Mouse (Mus musculus): ENCODE data around the gene Oxct2b. TPM values are rescaled to one million over a fixed set of nuclear protein-coding genes. Genes with fewer than 3 reads are reported as not detected.
A peak's percentile ranks its signal among the peaks of the same experiment; 100 is the strongest.
"Not testable (repeated sequence)": the region's sequence is repeated elsewhere in the genome, so short reads cannot be mapped to it uniquely, and the experiment has no call there.

Gene Oxct2b
- polyA plus RNA-seq, 1 experiment from 2014 or later, result 0.25 TPM

GRCm38 (mm10) chr4:123126626-123127025 lies 10.6 kb downstream of the Oxct2b start:
- no peak for ATAC-seq (replicated peaks)
- Histone ChIP-seq H3K27me3 (replicated peaks) (no peaks in the 10 kb centered on the region), H3K4me2 (no peak overlapping the region), H3K4me3 (no peak overlapping the region), H3K36me3 (replicated peaks) (peaks cover 33% of the 10 kb centered on the region; the same call in 1 of the 2 replicates), H3K27ac (no peak overlapping the region), H3K4me1 (no peaks in the 10 kb centered on the region), H3K9me3 (no peaks in the 10 kb centered on the region), H3K9ac (no peak overlapping the region)
- WGBS, result 95% methylated on average over 7 of the region's 7 CpGs

- Histone ChIP-seq H3K4me1 (no peaks in the 10 kb centered on the region), H3K4me3 (no peak overlapping the region), H3K27me3 (replicated peaks) (no peaks in the 10 kb centered on the region), H3K27ac (no peak overlapping the region), H3K36me3 (replicated peaks) (peaks cover 33% of the 10 kb centered on the region; the same call in 1 of the 2 replicates), H3K9ac (no peak overlapping the region), H3K4me2 (no peak overlapping the region), H3K9me3 (no peaks in the 10 kb centered on the region)
- ATAC-seq (replicated peaks), result no peak
- WGBS, result 92% methylated on average over 4 of the region's 4 CpGs
These were observed 11.0 kb downstream of the Oxct2b start for GRCm38 (mm10) chr4:123127051-123127450.

- Histone ChIP-seq H3K9ac (no peak overlapping the region), H3K4me2 (no peak overlapping the region), H3K4me1 (peaks cover 17% of the 10 kb centered on the region), H3K36me3 (replicated peaks) (peaks cover 12% of the 10 kb centered on the region), H3K9me3 (no peaks in the 10 kb centered on the region), H3K27me3 (replicated peaks) (no peaks in the 10 kb centered on the region), H3K27ac (no peak overlapping the region), H3K4me3 (no peak overlapping the region)
- WGBS, result 89% methylated on average over 3 of the region's 3 CpGs
- no peak for ATAC-seq (replicated peaks)
These were observed 21.5 kb downstream of the Oxct2b start for GRCm38 (mm10) chr4:123137551-123137950.

- peak within 1 kb of the TSS; percentile 55 for H3K4me3 ChIP-seq
- WGBS, result under 1% methylated on average over 34 of the region's 34 CpGs
- peaks cover 4% of the 10 kb centered on the region; the same call in 1 of the 2 replicates for H3K27me3 ChIP-seq (replicated peaks)
- H3K4me1 ChIP-seq, result peaks cover 17% of the 10 kb centered on the region
- peak within 1 kb of the TSS; percentile 64 for H3K4me2 ChIP-seq
- peaks cover 8% of the 10 kb centered on the region; the same call in 1 of the 2 replicates for H3K36me3 ChIP-seq (replicated peaks)
- H3K27ac ChIP-seq, result peak within 1 kb of the TSS; percentile 77
- no peaks in the 10 kb centered on the region for H3K9me3 ChIP-seq
- H3K9ac ChIP-seq, result peak within 1 kb of the TSS; percentile 36
- peak; percentile 97 for ATAC-seq (replicated peaks)
These were observed 23.6 kb downstream of the Oxct2b start, which contains the start of gene Ppie for GRCm38 (mm10) chr4:123139513-123140154. Gene Ppie, minus strand, starts transcription at chr4:123139951.

GRCm38 (mm10) chr4:123147446-123148150 lies 31.5 kb downstream of the Oxct2b start:
- Histone ChIP-seq H3K9ac (no peak overlapping the region), H3K36me3 (replicated peaks) (no peaks in the 10 kb centered on the region), H3K27me3 (replicated peaks) (peaks cover 4% of the 10 kb centered on the region; the same call in 1 of the 2 replicates), H3K9me3 (no peaks in the 10 kb centered on the region), H3K27ac (no peak overlapping the region), H3K4me3 (no peak overlapping the region), H3K4me2 (no peak overlapping the region), H3K4me1 (no peaks in the 10 kb centered on the region)
- ATAC-seq (replicated peaks), result no peak
- 78% methylated on average over 5 of the region's 5 CpGs for WGBS

GRCm38 (mm10) chr4:123152003-123152402 lies 35.9 kb downstream of the Oxct2b start:
- H3K27ac ChIP-seq, result no peak overlapping the region
- WGBS, result 80% methylated on average over 4 of the region's 4 CpGs
- no peaks in the 10 kb centered on the region for H3K36me3 ChIP-seq (replicated peaks)
- H3K4me3 ChIP-seq, result no peak overlapping the region
- ATAC-seq (replicated peaks), result no peak
- no peak overlapping the region for H3K9ac ChIP-seq
- no peaks in the 10 kb centered on the region; the same call in 1 of the 2 replicates for H3K27me3 ChIP-seq (replicated peaks)
- H3K9me3 ChIP-seq, result no peaks in the 10 kb centered on the region
- H3K4me1 ChIP-seq, result no peaks in the 10 kb centered on the region
- no peak overlapping the region for H3K4me2 ChIP-seq

GRCm38 (mm10) chr4:123152976-123153375 lies 36.9 kb downstream of the Oxct2b start:
- Histone ChIP-seq H3K9ac (no peak overlapping the region), H3K4me3 (no peak overlapping the region), H3K4me2 (no peak overlapping the region), H3K9me3 (no peaks in the 10 kb centered on the region), H3K27me3 (replicated peaks) (no peaks in the 10 kb centered on the region; the same call in 1 of the 2 replicates), H3K27ac (no peak overlapping the region), H3K4me1 (no peaks in the 10 kb centered on the region), H3K36me3 (replicated peaks) (no peaks in the 10 kb centered on the region)
- no peak for ATAC-seq (replicated peaks)
- WGBS, result 45% methylated on average over 5 of the region's 5 CpGs

GRCm38 (mm10) chr4:123155004-123155403 lies 38.9 kb downstream of the Oxct2b start:
- Histone ChIP-seq H3K9ac (no peak overlapping the region), H3K4me2 (no peak overlapping the region), H3K9me3 (no peaks in the 10 kb centered on the region), H3K4me3 (no peak overlapping the region), H3K4me1 (no peaks in the 10 kb centered on the region), H3K36me3 (replicated peaks) (no peaks in the 10 kb centered on the region), H3K27ac (no peak overlapping the region), H3K27me3 (replicated peaks) (no peaks in the 10 kb centered on the region; the same call in 1 of the 2 replicates)
- ATAC-seq (replicated peaks), result peak; percentile 56; the same call in 1 of the 2 replicates
- 30% methylated on average over 4 of the region's 4 CpGs for WGBS

- H3K4me1 ChIP-seq, result no peaks in the 10 kb centered on the region
- no peak for ATAC-seq (replicated peaks)
- H3K9me3 ChIP-seq, result no peaks in the 10 kb centered on the region
- H3K4me2 ChIP-seq, result no peak overlapping the region
- H3K9ac ChIP-seq, result no peak overlapping the region
- no peak overlapping the region for H3K27ac ChIP-seq
- WGBS, result 59% methylated on average over 2 of the region's 2 CpGs
- no peaks in the 10 kb centered on the region for H3K36me3 ChIP-seq (replicated peaks)
- H3K27me3 ChIP-seq (replicated peaks), result no peaks in the 10 kb centered on the region; the same call in 1 of the 2 replicates
- H3K4me3 ChIP-seq, result no peak overlapping the region
These were observed 39.4 kb downstream of the Oxct2b start for GRCm38 (mm10) chr4:123155427-123155826.

- Histone ChIP-seq H3K9me3 (no peaks in the 10 kb centered on the region), H3K9ac (no peak overlapping the region), H3K27ac (no peak overlapping the region), H3K27me3 (replicated peaks) (no peaks in the 10 kb centered on the region; the same call in 1 of the 2 replicates), H3K36me3 (replicated peaks) (no peaks in the 10 kb centered on the region), H3K4me2 (no peak overlapping the region), H3K4me1 (no peaks in the 10 kb centered on the region), H3K4me3 (no peak overlapping the region)
- no peak for ATAC-seq (replicated peaks)
These were observed 39.8 kb downstream of the Oxct2b start for GRCm38 (mm10) chr4:123155840-123156239.

GRCm38 (mm10) chr4:123160571-123160970 lies 44.5 kb downstream of the Oxct2b start:
- H3K9ac ChIP-seq, result no peak overlapping the region
- H3K9me3 ChIP-seq, result no peaks in the 10 kb centered on the region
- H3K4me3 ChIP-seq, result no peak overlapping the region
- no peaks in the 10 kb centered on the region; the same call in 1 of the 2 replicates for H3K27me3 ChIP-seq (replicated peaks)
- ATAC-seq (replicated peaks), result no peak
- H3K36me3 ChIP-seq (replicated peaks), result no peaks in the 10 kb centered on the region
- H3K27ac ChIP-seq, result no peak overlapping the region
- WGBS, result 83% methylated on average over 6 of the region's 6 CpGs
- peaks cover 12% of the 10 kb centered on the region for H3K4me1 ChIP-seq
- no peak overlapping the region for H3K4me2 ChIP-seq

GRCm38 (mm10) chr4:123161251-123161650 lies 45.2 kb downstream of the Oxct2b start:
- not testable (repeated sequence) for H3K4me3 ChIP-seq; H3K27ac ChIP-seq; H3K9ac ChIP-seq; H3K36me3 ChIP-seq (replicated peaks); H3K27me3 ChIP-seq (replicated peaks); H3K9me3 ChIP-seq; ATAC-seq (replicated peaks); H3K4me2 ChIP-seq
- WGBS, result 93% methylated on average over 3 of the region's 3 CpGs
- peaks cover 12% of the 10 kb centered on the region for H3K4me1 ChIP-seq
